Mouse (Mus musculus): ENCODE data around the gene Dmp1. TPM values are rescaled to one million over a fixed set of nuclear protein-coding genes. Genes with fewer than 3 reads are reported as not detected.

The Dmp1 gene
- 0.05 and 0.23 TPM in 2 replicates for polyA plus RNA-seq (2014; fragmentation: Nextera tagmentation; extraction: Ambion mirVana)

DNA sequence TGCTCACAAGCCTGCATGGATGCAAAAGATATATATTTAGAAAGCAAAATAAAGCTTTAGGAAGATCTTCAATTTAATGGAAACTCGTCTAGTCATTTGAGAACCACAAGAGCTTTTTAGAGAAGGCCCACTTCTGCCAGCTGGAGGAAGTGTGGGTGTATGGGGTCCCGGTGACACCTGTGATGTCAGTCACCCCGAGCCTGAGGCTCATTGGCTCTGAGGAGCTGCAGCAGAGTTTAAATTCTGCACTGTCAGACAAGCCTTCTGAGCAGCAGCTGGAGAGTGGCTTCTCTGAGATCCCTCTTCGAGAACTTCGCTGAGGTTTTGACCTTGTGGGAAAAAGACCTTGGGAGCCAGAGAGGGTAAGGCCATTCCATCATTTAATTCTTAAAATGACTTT lies at the start of gene Dmp1:
TSS of gene Dmp1 (plus strand) at position 263 of the 400 bp plus-strand sequence.
- H3K9ac ChIP-seq (ENCODE audit: low read depth, low read length), result no peak within 1 kb of the TSS
- H3K9me3 ChIP-seq (ENCODE audit: control insufficient read depth, low read length), result no peaks in the 10 kb centered on the region
- no peak within 1 kb of the TSS for H3K27ac ChIP-seq (ENCODE audit: low read depth, low read length)
- ATAC-seq (replicated peaks; ENCODE audit: low FRiP score) (no peak), DNase-seq (ENCODE audit: low spot score) (no peak)
- no peak within 1 kb of the TSS for H3K4me2 ChIP-seq
- no peak within 1 kb of the TSS for H3K4me3 ChIP-seq (ENCODE audit: low read depth, low read length)
- H3K4me1 ChIP-seq (replicated peaks; ENCODE audit: control insufficient read depth, insufficient read depth, low read length), result no peaks in the 10 kb centered on the region
- no peaks in the 10 kb centered on the region for H3K36me3 ChIP-seq (ENCODE audit: control insufficient read depth, insufficient read depth, low read length)
- WGBS, result 75% methylated on average over 5 of the region's 5 CpGs
- H3K27me3 ChIP-seq (replicated peaks; ENCODE audit: control insufficient read depth, insufficient read depth, low read length), result no peaks in the 10 kb centered on the region

DNA sequence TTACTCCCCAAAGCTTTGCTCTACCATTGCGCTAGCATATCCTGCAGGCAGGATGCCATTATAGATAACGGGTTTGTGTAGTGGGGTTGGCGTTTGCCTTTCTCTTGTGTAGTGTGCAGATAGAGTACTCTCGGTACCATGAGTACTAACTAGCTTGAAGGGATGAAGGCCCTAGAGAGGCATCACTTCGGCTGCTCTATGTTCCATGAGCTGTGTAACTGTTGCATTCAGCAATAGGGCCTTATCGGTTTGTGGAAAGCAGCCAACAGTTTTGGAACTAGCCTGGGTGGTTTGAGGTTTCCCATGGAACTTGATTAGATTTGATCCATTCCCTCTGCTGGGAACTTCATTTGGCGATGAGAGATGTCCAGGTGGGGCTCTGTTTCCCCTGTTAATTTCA lies 44.7 kb upstream of the Dmp1 start:
- no peaks in the 10 kb centered on the region for H3K36me3 ChIP-seq (ENCODE audit: control insufficient read depth, insufficient read depth, low read length)
- ATAC-seq (replicated peaks; ENCODE audit: low FRiP score), result no peak
- H3K4me2 ChIP-seq, result no peak overlapping the region
- no peaks in the 10 kb centered on the region for H3K9me3 ChIP-seq (ENCODE audit: control insufficient read depth, low read length)
- H3K27ac ChIP-seq (ENCODE audit: low read depth, low read length), result no peak overlapping the region
- H3K4me1 ChIP-seq (replicated peaks; ENCODE audit: control insufficient read depth, insufficient read depth, low read length), result no peaks in the 10 kb centered on the region
- no peaks in the 10 kb centered on the region for H3K27me3 ChIP-seq (replicated peaks; ENCODE audit: control insufficient read depth, insufficient read depth, low read length)
- H3K9ac ChIP-seq (ENCODE audit: low read depth, low read length), result no peak overlapping the region
- WGBS, result 84% methylated on average over 7 of the region's 7 CpGs
- no peak overlapping the region for H3K4me3 ChIP-seq (ENCODE audit: low read depth, low read length)
- no peak for DNase-seq (ENCODE audit: low spot score)

DNA sequence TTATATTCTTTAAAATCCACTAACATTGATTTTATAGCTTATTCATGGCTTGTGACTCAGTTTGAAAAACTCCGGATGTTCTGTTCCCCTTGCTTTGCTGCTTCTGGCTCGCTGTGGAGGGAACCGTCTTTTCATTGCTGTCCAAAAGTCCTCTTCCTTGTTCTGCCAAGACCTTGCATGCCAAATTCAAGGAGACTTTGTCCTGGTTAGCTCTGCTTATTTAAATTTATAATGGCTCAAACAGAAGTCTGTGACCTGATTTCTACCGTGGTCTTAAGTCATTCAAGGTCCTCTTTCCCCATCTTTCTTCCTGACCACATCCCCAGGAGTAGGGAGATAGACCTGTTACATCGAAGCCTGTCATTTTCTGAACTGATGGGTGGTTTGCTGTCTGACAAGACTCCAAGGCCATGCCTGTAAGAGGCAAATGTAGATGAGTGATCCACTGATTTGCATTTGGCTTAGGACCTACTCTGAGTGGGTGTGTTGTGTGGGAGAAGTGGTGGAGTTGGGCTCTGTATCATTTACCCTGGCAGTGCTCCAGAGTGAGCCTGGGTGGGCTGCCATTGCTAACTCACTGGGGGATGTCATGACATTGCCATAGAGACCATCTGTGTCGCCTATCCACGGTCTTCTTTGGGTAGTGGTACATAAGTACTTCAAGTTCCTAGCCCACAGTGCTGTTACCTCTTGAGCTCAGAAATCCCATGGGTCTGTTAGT lies 43.9 kb upstream of the Dmp1 start:
- H3K4me1 ChIP-seq (replicated peaks; ENCODE audit: control insufficient read depth, insufficient read depth, low read length), result no peaks in the 10 kb centered on the region
- H3K27me3 ChIP-seq (replicated peaks; ENCODE audit: control insufficient read depth, insufficient read depth, low read length), result no peaks in the 10 kb centered on the region
- no peak overlapping the region for H3K27ac ChIP-seq (ENCODE audit: low read depth, low read length)
- ATAC-seq (replicated peaks; ENCODE audit: low FRiP score) (no peak), DNase-seq (ENCODE audit: low spot score) (no peak)
- no peak overlapping the region for H3K9ac ChIP-seq (ENCODE audit: low read depth, low read length)
- H3K9me3 ChIP-seq (ENCODE audit: control insufficient read depth, low read length), result no peaks in the 10 kb centered on the region
- no peaks in the 10 kb centered on the region for H3K36me3 ChIP-seq (ENCODE audit: control insufficient read depth, insufficient read depth, low read length)
- 78% methylated on average over 7 of the region's 7 CpGs for WGBS
- H3K4me3 ChIP-seq (ENCODE audit: low read depth, low read length), result no peak overlapping the region
- no peak overlapping the region for H3K4me2 ChIP-seq

DNA sequence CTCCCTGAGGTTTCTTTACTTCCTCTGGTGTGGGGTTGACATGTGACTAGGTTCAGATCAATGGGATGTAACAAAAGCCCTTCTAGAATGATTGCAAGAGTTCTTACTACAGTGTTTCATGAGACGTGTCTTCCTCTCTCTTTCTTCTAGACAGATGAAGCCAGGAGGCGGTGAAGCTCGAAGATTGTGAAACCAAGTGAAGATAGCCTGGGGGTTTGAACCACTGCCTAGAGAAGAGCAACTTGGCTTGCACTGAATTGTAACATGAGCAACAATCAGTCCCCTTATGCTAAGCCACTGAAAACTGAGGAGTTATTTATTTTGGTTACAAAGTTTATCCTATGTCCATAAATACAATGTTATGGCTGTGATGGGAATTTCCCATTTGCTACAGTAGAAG lies 41.8 kb upstream of the Dmp1 start:
- 78% methylated on average over 3 of the region's 3 CpGs for WGBS
- Histone ChIP-seq H3K4me1 (replicated peaks; ENCODE audit: control insufficient read depth, insufficient read depth, low read length) (no peaks in the 10 kb centered on the region), H3K4me3 (ENCODE audit: low read depth, low read length) (no peak overlapping the region), H3K36me3 (ENCODE audit: control insufficient read depth, insufficient read depth, low read length) (no peaks in the 10 kb centered on the region), H3K9me3 (ENCODE audit: control insufficient read depth, low read length) (no peaks in the 10 kb centered on the region), H3K4me2 (no peak overlapping the region), H3K27ac (ENCODE audit: low read depth, low read length) (no peak overlapping the region), H3K9ac (ENCODE audit: low read depth, low read length) (no peak overlapping the region), H3K27me3 (replicated peaks; ENCODE audit: control insufficient read depth, insufficient read depth, low read length) (no peaks in the 10 kb centered on the region)
- ATAC-seq (replicated peaks; ENCODE audit: low FRiP score) (no peak), DNase-seq (ENCODE audit: low spot score) (no peak)

DNA sequence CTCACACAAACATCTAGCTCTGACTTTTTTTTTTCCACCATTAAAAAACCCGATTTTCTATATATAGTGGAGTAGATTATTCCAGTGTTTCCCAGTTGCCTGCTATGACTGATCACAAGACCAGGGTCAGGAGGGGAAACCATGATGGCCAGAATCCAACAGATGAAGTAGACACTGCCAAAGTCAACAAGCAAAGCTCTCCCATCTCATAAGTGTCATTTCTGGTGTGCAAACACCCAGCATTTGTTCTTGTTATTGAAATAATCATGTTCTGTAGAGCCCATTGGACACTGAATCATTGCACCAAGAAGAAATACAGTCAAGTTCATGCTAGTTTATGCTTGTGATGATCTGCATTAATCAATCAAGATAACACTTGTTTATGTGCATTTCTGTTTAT lies 41.0 kb upstream of the Dmp1 start:
- H3K4me2 ChIP-seq, result no peak overlapping the region
- H3K9me3 ChIP-seq (ENCODE audit: control insufficient read depth, low read length), result no peaks in the 10 kb centered on the region
- DNase-seq (ENCODE audit: low spot score) (no peak), ATAC-seq (replicated peaks; ENCODE audit: low FRiP score) (no peak)
- no peak overlapping the region for H3K9ac ChIP-seq (ENCODE audit: low read depth, low read length)
- no peak overlapping the region for H3K4me3 ChIP-seq (ENCODE audit: low read depth, low read length)
- H3K27me3 ChIP-seq (replicated peaks; ENCODE audit: control insufficient read depth, insufficient read depth, low read length), result no peaks in the 10 kb centered on the region
- no peaks in the 10 kb centered on the region for H3K36me3 ChIP-seq (ENCODE audit: control insufficient read depth, insufficient read depth, low read length)
- 72% methylated on average over 1 of the region's 1 CpGs for WGBS
- H3K27ac ChIP-seq (ENCODE audit: low read depth, low read length), result no peak overlapping the region
- no peaks in the 10 kb centered on the region for H3K4me1 ChIP-seq (replicated peaks; ENCODE audit: control insufficient read depth, insufficient read depth, low read length)

DNA sequence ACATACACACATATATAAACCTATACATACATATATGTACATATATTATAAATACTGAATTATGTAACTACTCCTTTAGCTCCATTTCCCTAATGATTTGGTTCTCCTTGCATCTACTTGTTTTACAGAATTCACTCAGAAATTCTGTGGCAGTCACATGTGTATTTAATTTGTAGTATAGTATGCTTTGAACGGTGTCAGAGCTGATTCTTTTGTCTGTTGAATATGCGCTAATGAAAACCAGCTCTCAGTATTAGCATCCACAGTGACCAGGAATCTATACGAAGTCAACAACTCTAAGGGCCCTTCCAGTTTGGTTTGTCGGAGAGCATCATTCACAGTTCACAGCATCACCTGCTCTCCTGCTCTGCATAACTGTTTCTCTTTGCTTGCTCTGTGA lies 38.9 kb upstream of the Dmp1 start:
- ATAC-seq (replicated peaks; ENCODE audit: low FRiP score) (no peak), DNase-seq (ENCODE audit: low spot score) (no peak)

DNA sequence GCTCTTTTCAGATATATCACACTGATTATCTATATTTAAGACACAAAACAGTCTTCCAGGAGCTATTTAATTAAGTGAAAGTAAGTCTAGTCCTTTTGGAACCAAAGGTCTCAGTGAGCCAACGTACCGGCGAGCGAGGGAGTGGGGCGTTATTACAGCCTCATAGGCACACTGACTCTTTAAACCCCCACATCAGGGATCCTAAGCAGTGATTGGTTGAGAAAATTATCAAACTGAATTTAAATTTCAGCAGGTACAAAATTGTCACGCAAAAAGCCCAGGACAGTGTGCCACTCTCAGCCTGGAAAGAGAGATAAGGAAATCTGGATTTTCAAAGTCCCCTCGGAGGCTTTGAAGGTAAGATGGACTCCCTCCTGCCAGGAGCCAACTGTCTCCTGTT lies 32.0 kb upstream of the Dmp1 start, which contains the start of gene Dspp:
TSS of gene Dspp (plus strand) at position 301 of the 400 bp plus-strand sequence.
- WGBS, result 77% methylated on average over 7 of the region's 7 CpGs
- Histone ChIP-seq H3K4me2 (no peak within 1 kb of the TSS), H3K4me3 (ENCODE audit: low read depth, low read length) (no peak within 1 kb of the TSS), H3K27me3 (replicated peaks; ENCODE audit: control insufficient read depth, insufficient read depth, low read length) (no peaks in the 10 kb centered on the region), H3K36me3 (ENCODE audit: control insufficient read depth, insufficient read depth, low read length) (no peaks in the 10 kb centered on the region), H3K4me1 (replicated peaks; ENCODE audit: control insufficient read depth, insufficient read depth, low read length) (no peaks in the 10 kb centered on the region), H3K9ac (ENCODE audit: low read depth, low read length) (no peak within 1 kb of the TSS), H3K9me3 (ENCODE audit: control insufficient read depth, low read length) (no peaks in the 10 kb centered on the region), H3K27ac (ENCODE audit: low read depth, low read length) (no peak within 1 kb of the TSS)
- no peak for DNase-seq (ENCODE audit: low spot score)
- no peak for ATAC-seq (replicated peaks; ENCODE audit: low FRiP score)

More for the DNA sequence above, 38.9 kb upstream of the Dmp1 start:
- H3K4me2 ChIP-seq, result no peak overlapping the region
- no peaks in the 10 kb centered on the region for H3K27me3 ChIP-seq (replicated peaks; ENCODE audit: control insufficient read depth, insufficient read depth, low read length)
- H3K4me1 ChIP-seq (replicated peaks; ENCODE audit: control insufficient read depth, insufficient read depth, low read length), result no peaks in the 10 kb centered on the region
- no peaks in the 10 kb centered on the region for H3K36me3 ChIP-seq (ENCODE audit: control insufficient read depth, insufficient read depth, low read length)
- H3K27ac ChIP-seq (ENCODE audit: low read depth, low read length), result no peak overlapping the region
- 80% methylated on average over 4 of the region's 4 CpGs for WGBS
- H3K9me3 ChIP-seq (ENCODE audit: control insufficient read depth, low read length), result no peaks in the 10 kb centered on the region
- H3K9ac ChIP-seq (ENCODE audit: low read depth, low read length), result no peak overlapping the region
- no peak overlapping the region for H3K4me3 ChIP-seq (ENCODE audit: low read depth, low read length)

DNA sequence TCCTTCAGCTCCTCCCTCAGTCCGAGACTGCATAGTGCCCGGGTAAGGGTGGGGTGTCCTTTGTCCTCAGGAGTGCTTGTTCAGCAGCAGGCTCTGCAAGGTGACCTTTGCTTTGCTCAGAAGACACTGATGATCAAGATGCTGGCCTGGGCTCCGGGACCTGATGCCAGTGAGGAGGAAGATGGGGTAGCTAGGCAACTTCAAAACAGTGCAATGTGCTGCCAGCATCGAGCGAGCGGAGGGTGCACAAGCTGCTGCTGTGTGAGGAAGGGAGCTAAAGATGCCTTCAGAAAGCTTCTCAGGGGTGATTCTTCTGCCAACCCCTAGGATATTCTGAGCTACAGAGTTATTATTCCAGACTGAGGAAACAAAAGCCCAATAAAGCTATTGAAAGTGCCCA lies 29.3 kb upstream of the Dmp1 start:
- H3K27me3 ChIP-seq (replicated peaks; ENCODE audit: control insufficient read depth, insufficient read depth, low read length), result no peaks in the 10 kb centered on the region
- WGBS, result 82% methylated on average over 6 of the region's 6 CpGs
- H3K4me1 ChIP-seq (replicated peaks; ENCODE audit: control insufficient read depth, insufficient read depth, low read length), result no peaks in the 10 kb centered on the region
- no peak overlapping the region for H3K4me3 ChIP-seq (ENCODE audit: low read depth, low read length)
- no peak for DNase-seq (ENCODE audit: low spot score)
- H3K9ac ChIP-seq (ENCODE audit: low read depth, low read length), result no peak overlapping the region
- no peak for ATAC-seq (replicated peaks; ENCODE audit: low FRiP score)
- H3K9me3 ChIP-seq (ENCODE audit: control insufficient read depth, low read length), result no peaks in the 10 kb centered on the region
- no peak overlapping the region for H3K4me2 ChIP-seq
- no peak overlapping the region for H3K27ac ChIP-seq (ENCODE audit: low read depth, low read length)
- H3K36me3 ChIP-seq (ENCODE audit: control insufficient read depth, insufficient read depth, low read length), result no peaks in the 10 kb centered on the region

DNA sequence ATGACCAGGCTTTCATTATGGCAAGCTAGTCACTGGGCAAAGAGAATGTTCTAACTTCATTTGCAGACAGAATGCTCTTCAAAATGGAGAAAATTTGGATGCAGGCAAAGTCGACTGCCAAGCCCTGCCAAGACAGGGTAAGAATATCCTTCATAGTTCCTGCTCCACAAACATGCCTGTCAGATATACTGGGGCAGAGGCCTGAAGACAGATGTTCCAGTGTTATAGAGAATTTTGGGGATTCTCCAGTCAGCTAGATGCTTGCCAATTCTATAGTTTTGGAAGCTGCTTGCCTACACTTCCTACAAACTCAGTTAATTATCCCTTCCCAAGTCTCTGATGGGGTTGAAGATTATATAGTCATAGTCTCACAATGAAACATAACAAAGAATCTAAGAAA lies 18.7 kb upstream of the Dmp1 start:
- ATAC-seq (replicated peaks; ENCODE audit: low FRiP score) (no peak), DNase-seq (ENCODE audit: low spot score) (no peak)
- Histone ChIP-seq H3K27me3 (replicated peaks; ENCODE audit: control insufficient read depth, insufficient read depth, low read length) (no peaks in the 10 kb centered on the region), H3K4me3 (ENCODE audit: low read depth, low read length) (no peak overlapping the region), H3K9me3 (ENCODE audit: control insufficient read depth, low read length) (peaks cover 2% of the 10 kb centered on the region; the same call in 1 of the 2 replicates), H3K27ac (ENCODE audit: low read depth, low read length) (no peak overlapping the region), H3K4me2 (no peak overlapping the region), H3K4me1 (replicated peaks; ENCODE audit: control insufficient read depth, insufficient read depth, low read length) (no peaks in the 10 kb centered on the region), H3K36me3 (ENCODE audit: control insufficient read depth, insufficient read depth, low read length) (no peaks in the 10 kb centered on the region), H3K9ac (ENCODE audit: low read depth, low read length) (no peak overlapping the region)
- 81% methylated on average over 1 of the region's 1 CpGs for WGBS
